Mouse (Mus musculus) stomach, postnatal 0 days (tissue): Measurements from ENCODE around the gene Gse1.

Experiments used
- CTCF ChIP-seq: IDR thresholded peaks from 2 replicates; pipeline ENCODE4 v1.5.1; 2016; ENCODE audit warnings: antibody characterized with exemption, low read depth, mild to moderate bottlenecking, moderate library complexity
- EP300 ChIP-seq: optimal IDR thresholded peaks from 2 replicates; pipeline ENCODE3; 2016; ENCODE audit warnings: antibody characterized with exemption

DNA sequence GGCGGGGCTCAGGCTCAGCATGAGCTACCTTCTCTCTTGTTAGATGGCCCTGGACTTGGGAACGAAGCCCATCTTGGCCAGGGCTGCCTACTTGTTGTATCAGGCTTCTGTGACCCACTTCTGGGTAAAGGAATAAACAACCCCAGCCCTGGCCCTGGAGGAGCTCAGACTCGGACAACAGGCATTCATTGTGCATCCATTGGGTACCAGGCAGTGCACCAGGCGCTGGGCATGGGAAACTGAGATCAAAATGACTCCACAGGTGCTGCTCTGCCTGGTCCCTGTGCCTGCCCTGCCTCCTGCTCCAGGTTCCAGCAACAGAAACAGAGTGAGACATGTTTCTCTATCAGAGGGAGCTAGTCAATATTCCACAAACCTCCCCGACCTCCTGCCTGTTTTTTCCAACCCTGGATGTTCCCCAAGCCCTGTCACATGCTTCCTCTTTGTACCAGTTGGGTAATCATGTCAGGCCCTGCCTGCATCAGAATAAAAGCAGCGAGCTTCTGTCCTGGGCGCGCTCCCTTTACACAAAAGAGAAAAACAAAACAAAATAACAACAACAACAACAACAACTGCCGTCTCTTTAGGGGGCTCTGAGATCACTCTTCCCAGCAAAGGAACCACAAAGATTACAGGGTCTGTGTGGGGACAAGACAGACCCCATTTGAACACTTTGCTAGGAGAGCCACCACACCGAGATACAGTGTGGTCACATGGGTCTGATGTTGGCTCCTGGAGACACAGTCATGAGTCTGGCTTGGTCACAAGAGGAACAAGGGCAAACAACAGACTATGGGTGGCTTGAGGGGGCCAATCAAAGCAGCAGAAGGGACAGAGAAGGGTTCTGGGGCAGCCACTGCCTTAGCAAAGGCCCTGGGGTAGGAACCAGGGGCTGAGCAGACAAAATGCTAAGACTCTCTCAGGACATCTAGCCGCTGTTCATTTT, 391.3 kb downstream of the Gse1 start:
- TF ChIP-seq CTCF (no peak), EP300 (no peak)
